Mouse (Mus musculus) testis, adult 2 months (tissue): ENCODE results near the gene Tnip2.

Source experiments
- CTCF ChIP-seq: fragments of 200-500 bp; IDR thresholded peaks from 2 replicates; pipeline ENCODE4 v1.5.1; 2012; ENCODE audit warnings: low read depth, mild to moderate bottlenecking, inconsistent platforms, low read length, moderate library complexity; ENCODE audit not compliant: control insufficient read depth, insufficient read depth, insufficient replicate concordance
- POLR2A ChIP-seq: fragments of 200-500 bp; IDR thresholded peaks from 2 replicates; pipeline ENCODE4 v1.6.1; 2012; ENCODE audit warnings: low read depth, mild to moderate bottlenecking, inconsistent platforms, low read length, moderate library complexity; ENCODE audit not compliant: control insufficient read depth

DNA sequence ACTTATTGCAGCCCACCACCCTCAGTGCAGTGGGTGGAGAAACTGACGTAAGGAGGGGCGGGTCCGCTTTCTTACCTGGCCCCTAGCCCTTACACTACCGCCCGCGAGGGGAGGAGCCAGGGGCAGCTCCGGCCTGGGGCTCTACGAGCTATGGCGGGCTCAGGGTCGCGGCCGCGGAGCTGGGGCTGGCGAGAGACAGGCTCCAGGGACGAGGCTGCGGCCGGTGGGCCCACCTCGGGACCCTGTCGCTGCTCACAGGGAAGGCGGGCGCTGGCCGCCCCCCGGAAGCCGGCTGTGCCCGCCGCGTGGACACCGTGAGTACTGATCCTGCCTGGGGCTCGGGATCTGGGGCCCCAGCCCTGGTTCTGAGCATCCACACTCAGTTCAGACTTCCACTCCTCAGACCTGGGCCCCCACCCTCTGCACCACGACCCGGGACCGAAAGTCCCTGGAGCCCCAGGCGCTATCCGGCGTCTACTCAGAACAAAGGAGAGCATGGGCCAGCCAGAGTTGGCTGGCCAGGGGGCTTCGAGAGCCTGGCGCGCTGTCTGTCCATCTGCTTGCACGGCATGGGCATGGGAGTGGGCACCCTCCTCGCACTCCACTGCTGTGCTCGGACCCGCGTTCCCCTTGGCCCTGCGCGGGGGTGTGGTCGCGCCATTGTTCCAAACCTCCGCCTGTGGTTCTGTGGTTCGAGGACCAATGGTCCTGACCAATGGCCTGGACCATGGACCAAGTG lies 35.9 kb upstream of the Tnip2 start:
- TF ChIP-seq CTCF = no peak
- no peak for TF ChIP-seq POLR2A
